Mouse (Mus musculus) layer of hippocampus, adult 9-11 months (tissue): ENCODE data around the gene Cdk15.

Source experiments
- DNase-seq: peaks from one replicate; pipeline ENCODE4 v3.0.0; 2022

Cdk15 gene

DNA sequence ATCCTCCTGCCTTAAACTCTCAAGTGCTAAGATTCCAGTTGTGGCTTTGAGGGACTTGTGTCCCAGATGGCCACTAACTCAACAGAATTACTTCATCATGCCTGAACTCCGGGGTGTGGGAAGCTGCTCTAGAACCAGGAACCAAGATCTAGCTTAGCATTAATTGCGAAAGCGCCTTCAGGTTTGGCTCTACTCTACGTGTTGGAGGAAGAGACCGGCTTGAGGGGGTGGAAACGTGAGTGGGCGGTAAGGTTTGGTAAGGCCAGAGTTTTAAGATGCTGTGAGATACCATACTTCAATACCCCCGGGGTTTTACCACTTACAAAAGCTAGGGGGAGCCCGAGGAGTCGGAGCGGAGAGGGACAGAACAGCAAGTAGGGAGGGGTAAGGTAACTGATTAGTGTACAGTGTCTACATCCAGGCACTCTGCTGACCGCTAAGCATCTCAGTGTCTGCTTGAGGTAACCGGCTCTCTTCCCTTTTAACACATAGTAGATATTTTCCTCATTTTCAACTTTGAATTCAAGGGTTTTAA lies 29.7 kb downstream of the Cdk15 start:
- no peak for DNase-seq

- DNase-seq = no peak
These were observed 31.0 kb downstream of the Cdk15 start for GRCm38 (mm10) chr1:59287733-59288132.

- no peak for DNase-seq
These were observed 34.9 kb downstream of the Cdk15 start for GRCm38 (mm10) chr1:59291652-59292051.

GRCm38 (mm10) chr1:59295769-59296168 lies 39.1 kb downstream of the Cdk15 start:
- DNase-seq = no peak

GRCm38 (mm10) chr1:59297167-59297566 lies 40.5 kb downstream of the Cdk15 start:
- DNase-seq = no peak

DNA sequence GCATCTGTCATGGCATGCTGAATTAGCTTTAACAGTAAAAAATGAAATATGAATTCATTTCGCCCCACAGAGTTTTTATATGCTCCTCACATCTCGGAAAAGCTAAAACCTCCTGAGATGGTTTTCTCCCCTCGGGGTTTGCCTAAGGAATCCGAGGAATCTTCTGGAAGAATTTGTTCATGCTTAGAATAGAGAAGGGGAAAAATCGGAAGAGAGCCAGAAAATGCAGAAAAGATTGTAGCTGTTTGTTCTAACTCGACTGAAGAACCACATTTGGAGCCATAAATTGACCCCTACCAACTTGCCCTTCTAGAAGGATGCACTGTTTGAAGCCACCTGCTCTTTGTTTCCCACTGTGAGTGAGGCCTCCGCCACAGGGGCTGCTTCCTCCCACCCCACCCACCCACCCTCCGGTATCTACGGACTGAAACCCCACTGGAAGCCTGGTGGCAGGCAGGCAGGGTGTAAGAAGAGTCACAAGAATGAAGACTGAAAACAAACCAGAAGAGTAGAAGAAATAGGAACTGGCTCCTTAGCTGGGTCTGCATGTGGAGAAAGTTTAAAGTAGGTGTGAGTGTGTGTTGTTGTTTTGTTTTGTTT lies 41.9 kb downstream of the Cdk15 start:
- no peak for DNase-seq

- no peak for DNase-seq
These were observed 50.6 kb downstream of the Cdk15 start for GRCm38 (mm10) chr1:59307310-59307709.

DNA sequence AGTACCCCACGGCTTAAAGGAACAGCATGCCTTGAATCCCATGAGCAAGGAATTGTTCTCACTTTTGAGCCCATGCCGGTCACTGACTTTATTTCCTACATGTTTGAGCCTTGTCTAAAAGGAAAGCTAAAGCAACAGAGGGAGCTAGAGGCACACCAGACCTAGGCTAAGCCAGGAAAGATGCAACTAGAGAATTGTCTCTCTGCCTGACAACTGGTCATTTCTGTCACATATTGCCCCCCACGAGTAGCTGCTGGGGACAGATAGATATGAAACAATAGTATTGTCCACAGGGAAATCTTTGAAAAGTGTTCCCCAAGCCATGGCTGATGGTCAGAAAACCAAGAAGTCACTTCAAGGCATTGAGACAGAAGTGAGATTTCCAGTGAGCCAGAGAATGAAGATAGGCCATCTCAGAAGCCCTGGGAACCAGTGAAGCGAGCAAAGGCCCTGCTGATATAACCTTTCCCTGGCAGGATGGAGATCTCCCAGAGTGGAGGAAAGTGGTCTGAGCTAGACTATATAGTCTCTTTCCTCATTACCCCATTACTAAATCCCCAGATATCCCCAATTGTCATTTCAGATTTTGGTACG lies 54.7 kb downstream of the Cdk15 start:
- no peak for DNase-seq

DNA sequence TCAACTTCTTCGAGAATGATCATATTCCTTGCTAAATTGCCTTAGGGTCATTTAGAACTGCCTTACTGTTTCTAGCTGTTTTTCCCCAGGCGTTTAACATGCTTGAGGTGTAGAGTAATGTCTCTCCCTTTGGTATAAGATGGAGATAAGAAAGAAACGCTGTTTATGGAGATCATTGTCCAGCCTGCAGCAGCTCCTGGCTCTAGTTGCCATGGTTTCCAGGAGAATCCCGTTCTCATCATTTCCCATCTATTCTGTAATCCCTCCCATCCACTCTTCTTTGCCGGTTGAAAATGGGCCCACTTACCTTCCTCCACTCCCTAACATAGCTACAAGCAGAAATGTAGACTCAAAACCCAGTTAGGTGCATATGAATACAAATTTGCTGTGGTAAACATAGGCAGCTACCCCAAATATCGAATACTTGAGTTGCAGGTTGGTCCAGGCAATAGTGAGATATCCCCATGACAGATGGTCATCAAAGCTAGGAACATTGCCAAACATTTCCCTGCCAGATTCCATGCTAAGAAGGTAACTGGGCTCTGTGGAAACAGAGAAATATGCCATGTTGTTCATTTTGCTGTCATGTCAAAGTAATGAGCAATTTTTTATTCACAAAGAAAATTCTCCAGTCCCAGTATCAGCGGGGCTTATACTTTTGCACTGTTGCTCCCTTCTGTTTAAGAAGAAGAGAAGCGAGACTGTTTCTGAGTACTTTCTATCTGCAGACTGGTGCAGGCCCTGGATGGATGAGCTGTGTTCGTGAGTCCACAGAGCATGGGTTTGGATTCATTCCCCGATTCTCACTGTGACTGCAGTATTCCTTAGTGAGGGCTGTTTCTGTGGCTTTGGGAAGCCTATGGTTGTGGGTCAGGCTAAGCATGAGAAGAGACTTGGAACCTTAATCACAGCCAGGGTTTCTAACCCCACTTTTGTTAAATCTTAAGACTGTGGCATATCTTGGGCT lies 55.8 kb downstream of the Cdk15 start:
- DNase-seq = no peak

DNA sequence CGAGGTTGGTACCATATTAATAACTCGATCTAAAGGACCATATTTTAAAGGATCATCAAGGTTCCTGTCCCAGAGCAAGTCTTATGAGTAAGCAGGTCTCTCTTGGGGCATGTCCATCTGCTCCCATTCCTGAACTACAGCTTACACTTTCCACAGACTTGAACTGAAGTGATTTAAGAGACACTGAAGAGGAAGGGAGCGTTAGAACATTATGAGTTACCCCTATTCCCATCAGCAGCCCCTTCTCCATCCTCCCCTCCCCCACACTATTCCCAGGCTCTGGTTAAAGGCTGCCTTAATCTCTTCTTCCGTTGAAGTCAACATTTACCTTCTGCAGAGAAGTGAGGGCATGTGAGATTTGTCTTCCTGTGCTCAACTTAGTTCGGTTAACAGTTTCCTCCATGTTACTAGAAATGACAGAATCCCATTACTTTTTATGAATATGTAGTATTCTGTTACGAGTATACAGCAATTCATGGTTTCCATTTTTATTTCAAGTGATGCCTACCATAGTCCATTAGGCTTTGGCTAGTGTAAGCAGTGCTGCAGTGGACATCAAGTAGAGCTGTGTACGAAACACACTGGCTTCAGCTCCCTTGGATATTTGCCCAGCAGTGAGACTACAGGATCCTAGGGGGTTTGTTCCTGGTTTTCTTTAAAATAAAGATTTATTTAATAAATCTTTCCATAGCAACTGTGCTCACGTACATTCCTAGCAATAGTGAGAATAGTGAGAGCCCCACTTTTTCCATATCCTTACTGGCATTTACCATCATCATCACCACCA lies 56.6 kb downstream of the Cdk15 start:
- no peak for DNase-seq

- no peak for DNase-seq
These were observed 58.5 kb downstream of the Cdk15 start for GRCm38 (mm10) chr1:59315057-59315807.

- DNase-seq = no peak
These were observed 59.3 kb downstream of the Cdk15 start for GRCm38 (mm10) chr1:59316031-59316385.

DNA sequence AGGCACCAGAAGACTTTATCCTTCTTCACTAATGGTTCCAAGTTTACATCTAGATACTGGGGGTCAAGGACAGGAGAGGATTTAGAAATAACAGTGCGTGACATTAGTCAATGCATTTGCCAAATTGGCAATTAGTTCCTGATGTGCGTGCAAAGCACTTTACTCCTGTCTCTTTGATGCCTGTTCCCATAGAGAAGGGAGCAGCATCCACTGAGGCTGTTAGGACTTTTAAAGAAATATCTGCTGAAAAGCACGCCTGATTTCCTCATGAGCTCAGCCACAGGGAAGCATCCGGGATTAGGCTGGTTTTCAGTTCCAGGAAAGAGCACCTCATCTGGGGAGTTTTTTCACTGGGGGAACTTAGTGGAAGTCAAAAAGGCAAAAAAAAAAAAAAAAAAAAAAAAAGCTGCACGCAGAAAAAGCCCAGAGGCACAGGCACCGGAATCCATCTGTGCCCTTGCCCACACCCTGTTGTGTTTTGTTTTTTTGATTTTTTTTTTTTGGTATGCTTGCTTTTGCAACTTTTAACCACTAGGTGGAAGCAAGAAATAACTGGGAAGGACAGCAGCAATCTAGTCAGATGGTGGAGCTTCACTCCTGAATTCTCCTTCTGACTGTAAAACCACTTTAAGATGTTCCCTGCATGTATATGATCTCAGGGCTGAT lies 59.8 kb downstream of the Cdk15 start:
- DNase-seq = peak; percentile 24

DNA sequence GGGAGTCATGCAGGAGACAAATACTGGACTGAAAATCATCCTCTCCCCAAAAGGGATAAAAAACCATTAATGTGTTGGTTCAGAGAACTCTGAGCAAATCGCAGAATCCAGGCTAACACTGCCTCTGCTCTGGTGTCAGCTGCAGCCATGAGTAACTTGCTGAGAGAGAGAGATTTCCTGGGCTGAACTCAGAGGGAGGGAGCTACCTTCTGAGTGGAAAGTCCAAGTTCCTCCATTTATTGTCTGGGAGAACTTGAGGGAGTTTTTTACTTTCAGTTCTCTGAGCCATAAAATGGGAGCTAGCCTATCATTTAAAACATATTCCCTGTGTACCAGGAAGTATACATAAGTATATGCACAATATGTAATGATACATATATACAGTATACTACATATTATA lies 60.7 kb downstream of the Cdk15 start:
- DNase-seq = no peak

- DNase-seq = no peak
These were observed 62.2 kb downstream of the Cdk15 start for GRCm38 (mm10) chr1:59318878-59319277.

- DNase-seq = no peak
These were observed 64.6 kb downstream of the Cdk15 start for GRCm38 (mm10) chr1:59321076-59321879.

DNA sequence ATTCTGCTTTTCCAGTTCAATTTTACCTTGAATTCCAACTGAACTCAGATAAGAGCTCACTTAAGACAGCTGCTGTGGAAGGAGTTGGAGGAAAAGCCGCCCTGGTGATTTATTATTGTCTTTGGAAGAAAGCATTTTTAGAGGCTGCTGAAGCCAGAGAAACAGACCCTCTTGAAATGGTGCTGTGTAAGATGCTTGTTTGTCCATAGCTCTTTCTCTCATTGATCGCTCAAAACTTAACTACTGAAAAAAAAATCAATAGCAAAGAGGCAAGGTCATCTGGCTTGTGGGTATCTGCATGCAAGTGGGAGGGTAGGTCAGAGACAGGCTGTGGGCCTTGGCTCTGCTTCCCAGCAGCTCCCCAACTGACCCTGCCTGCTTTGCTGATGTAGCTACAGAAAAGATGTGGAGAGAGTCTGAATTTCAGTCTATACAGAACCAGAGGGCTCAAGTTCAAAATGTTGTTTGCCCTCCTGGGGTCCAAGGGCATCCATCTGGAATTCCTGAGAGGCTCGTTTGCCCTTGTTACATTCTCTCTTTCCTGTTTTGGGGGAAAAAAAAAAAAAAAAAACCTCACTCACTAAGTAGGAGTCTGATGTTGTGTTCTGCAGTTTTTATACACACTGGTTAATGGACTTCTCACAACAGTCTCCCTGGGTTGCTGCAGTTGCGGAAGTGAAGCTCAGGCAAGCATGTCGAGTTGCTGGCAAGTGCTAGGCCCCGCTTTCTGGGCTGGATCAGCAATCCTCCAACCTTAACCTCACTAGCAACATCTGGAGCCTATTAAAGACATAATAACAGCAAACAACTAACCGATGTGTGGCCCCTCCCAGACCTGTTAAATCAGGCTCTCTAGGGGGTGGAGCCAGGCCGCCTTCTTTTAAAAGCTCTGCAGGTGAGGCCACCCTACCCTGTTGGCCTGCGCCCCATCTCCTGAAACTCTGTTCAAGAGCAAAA lies 65.5 kb downstream of the Cdk15 start:
- no peak for DNase-seq

DNA sequence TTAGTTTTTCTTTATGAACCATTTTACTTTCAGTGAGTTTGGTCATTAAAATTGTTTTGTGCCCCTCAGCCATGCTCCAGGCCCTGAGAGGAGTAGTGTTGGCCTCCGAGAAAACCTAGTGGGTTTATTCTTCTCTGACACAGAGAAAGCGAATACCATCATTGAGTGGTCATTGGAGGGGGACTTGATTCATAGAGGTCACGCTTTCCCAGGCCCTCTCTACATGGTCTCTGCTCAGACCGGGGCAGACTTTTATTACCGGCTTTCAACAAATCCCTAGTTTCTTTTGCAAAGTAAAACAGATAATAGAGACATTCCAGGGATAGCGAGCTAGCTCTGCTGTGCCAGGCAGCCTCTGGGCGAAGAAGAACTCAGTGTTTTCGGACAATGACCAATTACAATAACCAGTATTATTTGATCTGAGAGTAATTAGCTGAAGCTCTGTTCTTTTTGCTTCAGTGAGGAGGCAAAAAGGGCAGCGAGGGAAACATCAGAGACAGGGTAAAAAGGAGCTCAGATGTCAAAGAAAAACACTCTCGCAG lies 70.2 kb downstream of the Cdk15 start:
- no peak for DNase-seq

DNA sequence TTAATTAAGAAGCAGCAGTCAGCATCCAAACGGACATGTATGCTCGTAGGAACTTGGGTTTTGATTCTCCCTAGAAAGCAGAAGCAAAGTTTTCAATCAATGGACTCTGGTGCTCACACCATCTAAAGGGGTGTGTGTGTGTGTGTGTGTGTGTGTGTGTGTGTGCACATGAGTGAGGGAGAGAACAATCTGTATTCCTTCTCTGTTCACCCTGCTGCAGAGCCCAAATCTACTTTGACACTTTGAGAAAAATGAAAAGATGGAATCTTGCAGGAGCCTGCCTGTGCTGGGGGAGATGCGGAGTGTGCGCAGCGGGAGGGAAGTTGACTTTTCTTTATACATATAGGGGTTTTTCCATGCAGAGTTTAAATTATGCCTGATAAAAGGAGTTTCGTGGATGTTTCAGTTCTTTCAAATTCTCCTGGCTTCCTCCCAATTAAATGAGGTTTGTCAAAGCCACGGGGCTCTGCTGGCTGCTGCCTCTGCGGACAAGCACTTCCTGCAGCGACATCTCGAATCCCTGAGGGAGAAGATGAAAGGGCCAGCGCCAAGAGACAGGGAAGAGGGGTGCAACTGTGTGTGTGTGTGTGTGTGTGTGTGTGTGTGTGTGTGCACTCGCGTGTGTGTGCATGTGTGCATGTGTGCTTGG lies 76.2 kb downstream of the Cdk15 start:
- DNase-seq = no peak
